Mouse (Mus musculus) olfactory bulb, adult 2 months (tissue): ENCODE results near the gene AC109138.7. TPM values are rescaled to one million over a fixed set of nuclear protein-coding genes. Genes with fewer than 3 reads are reported as not detected.

ENCODE experiments used
- H3K27ac ChIP-seq: fragments of 200-500 bp; 2 replicates; pipeline ENCODE4 v1.5.1; 2012; ENCODE audit warnings: low read depth, low read length; ENCODE audit not compliant: insufficient read depth
- H3K4me1 ChIP-seq: fragments of 200-500 bp; 2 replicates; pipeline ENCODE4 v1.6.1; 2012; ENCODE audit warnings: low read length; ENCODE audit not compliant: control insufficient read depth, insufficient read depth
- H3K4me3 ChIP-seq: fragments of 200-500 bp; 2 replicates; pipeline ENCODE4 v1.5.1; 2012; ENCODE audit warnings: mild to moderate bottlenecking, low read depth, low read length, moderate library complexity; ENCODE audit not compliant: insufficient read depth
- CTCF ChIP-seq: fragments of 200-500 bp; IDR thresholded peaks from 2 replicates; pipeline ENCODE4 v1.5.1; 2012; ENCODE audit warnings: low read depth, mild to moderate bottlenecking, low read length, moderate library complexity; ENCODE audit not compliant: insufficient read depth
- POLR2A ChIP-seq: fragments of 200-500 bp; IDR thresholded peaks from 2 replicates; pipeline ENCODE4 v1.6.1; 2012; ENCODE audit warnings: mild to moderate bottlenecking, low read depth, low read length, moderate library complexity; ENCODE audit not compliant: insufficient read depth
- WGBS: fragments of 180-500 bp; shearing (Covaris S2); methylation state at CpG from one replicate; pipeline ENCODE4 v1.1.7; 2018; 5-methylcytosine and 5-hydroxymethylcytosine counted together
- polyA plus RNA-seq: library from polyadenylated mRNA; stranded (reverse); fragments of >200 nt; gene quantifications from 2 replicates; pipeline ENCODE4 v1.2.4, GENCODE M21; 2012; ENCODE audit warnings: low replicate concordance; ENCODE audit not compliant: missing spikeins, insufficient read depth, insufficient read length

AC109138.7 gene
- polyA plus RNA-seq, 1 experiment = not detected

GRCm38 (mm10) chr19:4257216-4257896 is 43.2 kb downstream of the AC109138.7 start:
- peak overlapping the region; percentile 71 for H3K4me3 ChIP-seq
- 0 out of 2 replicates have a peak, but pooled peaks have one; percentile 4 for TF ChIP-seq POLR2A
- peak; percentile 82 for TF ChIP-seq CTCF
- peak overlapping the region; percentile 52 for H3K27ac ChIP-seq
- under 1% methylated on average over 41 of the region's 41 CpGs for WGBS
- H3K4me1 ChIP-seq = 0 out of 2 replicates have a peak, but pooled peaks cover 4% of the 10 kb centered on the region

GRCm38 (mm10) chr19:4257897-4258252 is 43.7 kb downstream of the AC109138.7 start:
- Histone ChIP-seq H3K4me1 (0 out of 2 replicates have a peak, but pooled peaks cover 4% of the 10 kb centered on the region), H3K4me3 (peak overlapping the region; percentile 54), H3K27ac (peak overlapping the region; percentile 52)
- TF ChIP-seq CTCF (no peak), POLR2A (0 out of 2 replicates have a peak, but pooled peaks have one; percentile 25)
- 11% methylated on average over 12 of the region's 12 CpGs for WGBS

GRCm38 (mm10) chr19:4261038-4261698 is 47.0 kb downstream of the AC109138.7 start:
- WGBS = 69% methylated on average over 8 of the region's 8 CpGs
- peaks cover 16% of the 10 kb centered on the region; the same call in 1 of the 2 replicates for H3K4me1 ChIP-seq
- TF ChIP-seq POLR2A (no peak), CTCF (no peak)
- no peak overlapping the region for H3K27ac ChIP-seq
- no peak overlapping the region for H3K4me3 ChIP-seq

GRCm38 (mm10) chr19:4262756-4263155 is 48.6 kb downstream of the AC109138.7 start:
- TF ChIP-seq CTCF = no peak
- no peak for TF ChIP-seq POLR2A

GRCm38 (mm10) chr19:4263702-4264101 is 49.5 kb downstream of the AC109138.7 start:
- 69% methylated on average over 14 of the region's 14 CpGs for whole genome bisulfite sequencing
- H3K4me1 ChIP-seq = peaks cover 16% of the 10 kb centered on the region
- H3K4me3 ChIP-seq = no peak overlapping the region

More at GRCm38 (mm10) chr19:4262756-4263155, 48.6 kb downstream of the AC109138.7 start:
- Histone ChIP-seq H3K4me1 (peaks cover 15% of the 10 kb centered on the region; the same call in 1 of the 2 replicates), H3K27ac (no peak overlapping the region), H3K4me3 (no peak overlapping the region)
- WGBS = 74% methylated on average over 6 of the region's 6 CpGs

GRCm38 (mm10) chr19:4264171-4264780 is 50.1 kb downstream of the AC109138.7 start:
- no peak for TF ChIP-seq CTCF
- 91% methylated on average over 6 of the region's 6 CpGs for WGBS
- Histone ChIP-seq H3K4me1 (peaks cover 21% of the 10 kb centered on the region), H3K27ac (no peak overlapping the region), H3K4me3 (no peak overlapping the region)

More at GRCm38 (mm10) chr19:4263702-4264101, 49.5 kb downstream of the AC109138.7 start:
- TF ChIP-seq POLR2A (no peak), CTCF (no peak)
- H3K27ac ChIP-seq = no peak overlapping the region

GRCm38 (mm10) chr19:4265956-4266355 is 51.8 kb downstream of the AC109138.7 start:
- H3K27ac ChIP-seq = no peak overlapping the region
- WGBS = 74% methylated on average over 4 of the region's 4 CpGs
- H3K4me3 ChIP-seq = no peak overlapping the region
- H3K4me1 ChIP-seq = peaks cover 21% of the 10 kb centered on the region
- TF ChIP-seq POLR2A = no peak
- TF ChIP-seq CTCF = no peak

- peaks cover 15% of the 10 kb centered on the region for H3K4me1 ChIP-seq
- TF ChIP-seq CTCF = no peak
- TF ChIP-seq POLR2A = no peak
- no peak within 1 kb of the TSS for H3K27ac ChIP-seq
- peak within 1 kb of the TSS; percentile 47 for H3K4me3 ChIP-seq
- 16% methylated on average over 46 of the region's 46 CpGs for WGBS
These were observed 54.6 kb downstream of the AC109138.7 start, which contains the start of gene Ssh3 for GRCm38 (mm10) chr19:4268566-4269361. Gene Ssh3 (minus strand): TSS chr19:4269180.
